Mouse (Mus musculus) activated CD4-positive, CD25-positive, alpha-beta regulatory T cell (primary cell): ENCODE data around the gene Il1rapl1. TPM values are rescaled to one million over a fixed set of nuclear protein-coding genes. Genes with fewer than 3 reads are reported as not detected.

Source experiments
- polyA plus RNA-seq, 2 experiments: library from polyadenylated mRNA; unstranded; fragments of 100-300 nt; shearing (Covaris generic); gene quantifications; one replicate each; pipeline ENCODE4 v1.2.1; 2017

The Il1rapl1 gene
- polyA plus RNA-seq: not detected

GRCm38 (mm10) chrX:88115609-88116073 lies at the start of gene Il1rapl1:
Gene Il1rapl1 (minus strand): TSS chrX:88115645.

